Mouse (Mus musculus) megakaryocyte, adult 5-6 weeks (primary cell): ENCODE data around the gene Tff3. TPM values are rescaled to one million over a fixed set of nuclear protein-coding genes. Genes with fewer than 3 reads are reported as not detected.
A peak's percentile ranks its signal among the peaks of the same experiment; 100 is the strongest.

Experiments used
- ATAC-seq: 2 replicates; pipeline ENCODE4 v1.8.0; 2016; ENCODE audit warnings: mild to moderate bottlenecking, inconsistent platforms; ENCODE audit not compliant: poor library complexity, severe bottlenecking
- total RNA-seq, 2 experiments: library from RNA; stranded (forward) in 1 of 2; stranded (reverse) in 1 of 2; fragments of 153-499, 151-499 nt in 1 of 2; fragments of 221-1000, 200-1000 nt in 1 of 2; gene quantifications; 2 replicates each; pipeline versions ENCODE4 v1.2.3 to v1.2.4; 2015 to 2017

Gene Tff3
- total RNA-seq (2015) (not detected in 2 replicates), total RNA-seq (2017) (not detected in 2 replicates)

GRCm38 (mm10) chr17:31129452-31129851, at the start of gene Tff3:
TSS of gene Tff3 (minus strand) at chr17:31129646.
- ATAC-seq: no peak

DNA sequence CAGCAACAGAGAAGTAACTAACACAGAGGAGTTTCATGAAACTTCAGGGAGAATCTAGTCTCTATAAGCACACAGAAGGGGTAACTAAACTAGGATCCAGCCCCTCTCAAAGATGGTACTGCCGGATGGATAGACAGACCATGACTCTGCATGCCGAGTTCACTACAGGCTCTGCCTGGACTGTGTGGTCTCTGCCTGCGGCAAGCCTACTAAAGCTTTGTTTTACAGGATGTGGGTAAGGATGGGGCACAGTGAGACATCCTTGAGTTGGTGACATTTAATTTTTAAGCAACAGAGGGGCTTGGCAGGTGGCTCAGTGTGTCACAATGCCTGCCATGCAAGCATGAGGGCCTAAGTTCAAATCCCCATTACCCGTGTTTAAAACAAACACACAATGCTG, 46.9 kb upstream of the Tff3 start:
- ATAC-seq: peak; percentile 49

DNA sequence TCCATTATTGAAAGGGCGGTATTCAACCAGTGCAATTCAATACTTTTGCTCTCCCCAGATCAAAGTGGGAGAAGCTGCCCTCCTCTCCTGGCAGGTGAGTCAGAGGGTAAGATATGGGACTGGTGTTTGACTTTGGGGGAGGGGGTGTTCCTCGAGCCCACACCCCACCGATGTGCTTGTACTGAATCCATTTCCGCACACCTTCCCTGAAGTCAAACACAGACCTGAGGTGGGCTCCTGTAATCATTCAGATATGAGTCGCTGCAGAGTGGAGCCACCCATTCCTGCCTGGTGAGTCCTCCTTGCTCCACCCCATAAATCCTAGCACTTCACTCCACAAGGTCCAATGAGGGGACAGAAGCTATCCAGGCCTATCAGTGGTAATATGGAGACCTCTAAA, 40.4 kb upstream of the Tff3 start:
- no peak for ATAC-seq

DNA sequence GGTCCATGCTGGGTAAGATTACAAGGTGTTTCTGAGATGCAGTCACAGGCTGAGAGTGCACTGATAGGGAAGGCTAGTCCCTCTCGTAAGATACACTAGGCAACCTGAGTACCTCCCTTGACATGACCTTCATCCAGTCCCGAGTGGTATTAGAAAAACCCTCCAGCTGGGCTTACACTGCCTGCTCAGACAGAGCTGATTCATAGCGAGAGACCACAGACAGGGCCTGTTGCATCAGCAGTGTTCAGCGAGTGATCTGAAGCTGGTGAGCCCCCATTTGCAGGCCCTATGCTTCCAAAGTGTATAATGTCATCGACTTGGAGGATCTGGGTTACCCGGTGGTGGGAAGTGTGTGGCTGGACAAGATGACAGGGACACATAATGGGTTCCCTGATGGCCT, 35.7 kb upstream of the Tff3 start, which contains the start of gene Tff1:
Gene Tff1, minus strand, starts transcription at position 151 of the 400 bp plus-strand sequence.
- ATAC-seq: no peak

GRCm38 (mm10) chr17:31163821-31164220, 34.4 kb upstream of the Tff3 start:
- ATAC-seq: no peak

DNA sequence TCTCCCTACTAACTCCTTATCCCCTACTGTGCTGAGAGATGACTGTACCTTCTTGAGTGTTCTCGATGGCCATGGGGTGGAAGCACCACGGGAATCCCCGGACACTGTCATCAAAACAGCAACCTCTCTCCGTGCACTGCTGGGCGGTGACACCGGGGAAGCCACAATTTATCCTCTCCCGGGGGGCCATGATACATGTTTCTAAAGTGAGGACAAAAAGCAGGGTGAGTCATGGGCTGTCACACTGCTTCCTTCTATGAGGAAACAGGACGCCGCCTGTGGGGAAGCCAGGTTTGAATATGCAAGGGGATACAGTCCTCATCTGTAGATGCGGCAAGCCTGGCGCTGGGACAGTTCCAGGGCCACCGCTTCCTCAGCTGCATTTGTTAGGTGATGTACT, 33.2 kb upstream of the Tff3 start:
- ATAC-seq: no peak

DNA sequence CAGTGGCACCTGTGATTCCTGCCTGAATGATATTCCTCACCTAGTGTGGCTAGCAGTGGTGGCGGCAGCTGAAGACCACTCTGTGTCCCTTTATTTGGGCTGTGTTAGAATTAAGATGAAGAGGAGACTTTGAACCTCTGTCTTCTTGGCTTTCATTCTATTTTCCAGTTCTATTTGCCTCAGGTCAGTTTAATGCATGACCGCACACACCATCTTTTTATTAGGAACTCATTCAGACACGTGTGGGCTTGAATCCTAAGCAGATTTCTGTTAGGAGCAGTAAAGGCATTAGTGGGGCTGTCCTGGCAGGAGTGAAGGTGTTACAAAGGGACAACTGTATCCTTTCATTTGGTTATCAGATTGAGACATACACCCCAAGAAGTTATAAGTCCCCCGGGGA, 30.8 kb upstream of the Tff3 start:
- no peak for ATAC-seq

DNA sequence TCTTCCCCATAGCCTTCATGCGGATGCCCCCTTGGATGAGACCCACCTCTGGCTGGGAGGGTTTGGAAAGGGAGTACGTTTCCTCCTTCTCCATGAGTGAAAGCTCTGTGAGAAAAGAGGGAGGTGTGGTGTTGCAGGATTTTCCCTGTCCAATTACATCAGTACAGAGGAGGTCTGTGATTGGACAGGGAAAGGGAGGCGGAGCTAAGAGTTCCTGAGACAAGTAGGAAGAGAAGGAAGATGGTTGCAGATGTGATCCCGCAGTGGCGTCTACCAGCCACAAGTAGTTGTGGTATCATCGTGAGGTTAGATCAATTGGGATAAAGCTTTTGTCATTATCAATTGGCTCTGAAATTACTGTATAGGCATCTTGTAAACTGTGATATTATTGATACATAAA, 28.5 kb upstream of the Tff3 start:
- ATAC-seq: no peak

- ATAC-seq: no peak
These were observed 24.3 kb upstream of the Tff3 start for GRCm38 (mm10) chr17:31153785-31154184.

GRCm38 (mm10) chr17:31152966-31153499, 23.6 kb upstream of the Tff3 start:
- ATAC-seq: no peak

- no peak for ATAC-seq
These were observed 23.1 kb upstream of the Tff3 start for GRCm38 (mm10) chr17:31152512-31152911.

DNA sequence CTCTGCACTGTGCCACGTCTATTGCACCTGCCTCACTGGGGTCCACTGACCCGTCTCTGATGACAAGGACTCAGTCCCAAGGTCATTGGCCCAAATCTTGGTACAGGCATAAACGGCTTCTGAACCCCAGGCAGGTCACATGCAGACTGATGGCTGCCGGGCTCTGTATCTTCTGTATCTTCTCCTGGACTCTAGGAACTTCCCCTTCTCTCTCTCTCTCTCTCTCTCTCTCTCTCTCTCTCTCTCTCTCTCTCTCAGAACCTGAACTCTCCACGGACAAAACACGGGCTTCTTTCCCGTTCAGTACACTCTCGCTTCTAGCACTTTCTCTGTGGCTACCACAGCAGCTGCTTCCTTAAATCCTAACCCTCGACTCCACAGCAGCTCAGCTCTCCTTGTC, 16.6 kb upstream of the Tff3 start:
- ATAC-seq: no peak

DNA sequence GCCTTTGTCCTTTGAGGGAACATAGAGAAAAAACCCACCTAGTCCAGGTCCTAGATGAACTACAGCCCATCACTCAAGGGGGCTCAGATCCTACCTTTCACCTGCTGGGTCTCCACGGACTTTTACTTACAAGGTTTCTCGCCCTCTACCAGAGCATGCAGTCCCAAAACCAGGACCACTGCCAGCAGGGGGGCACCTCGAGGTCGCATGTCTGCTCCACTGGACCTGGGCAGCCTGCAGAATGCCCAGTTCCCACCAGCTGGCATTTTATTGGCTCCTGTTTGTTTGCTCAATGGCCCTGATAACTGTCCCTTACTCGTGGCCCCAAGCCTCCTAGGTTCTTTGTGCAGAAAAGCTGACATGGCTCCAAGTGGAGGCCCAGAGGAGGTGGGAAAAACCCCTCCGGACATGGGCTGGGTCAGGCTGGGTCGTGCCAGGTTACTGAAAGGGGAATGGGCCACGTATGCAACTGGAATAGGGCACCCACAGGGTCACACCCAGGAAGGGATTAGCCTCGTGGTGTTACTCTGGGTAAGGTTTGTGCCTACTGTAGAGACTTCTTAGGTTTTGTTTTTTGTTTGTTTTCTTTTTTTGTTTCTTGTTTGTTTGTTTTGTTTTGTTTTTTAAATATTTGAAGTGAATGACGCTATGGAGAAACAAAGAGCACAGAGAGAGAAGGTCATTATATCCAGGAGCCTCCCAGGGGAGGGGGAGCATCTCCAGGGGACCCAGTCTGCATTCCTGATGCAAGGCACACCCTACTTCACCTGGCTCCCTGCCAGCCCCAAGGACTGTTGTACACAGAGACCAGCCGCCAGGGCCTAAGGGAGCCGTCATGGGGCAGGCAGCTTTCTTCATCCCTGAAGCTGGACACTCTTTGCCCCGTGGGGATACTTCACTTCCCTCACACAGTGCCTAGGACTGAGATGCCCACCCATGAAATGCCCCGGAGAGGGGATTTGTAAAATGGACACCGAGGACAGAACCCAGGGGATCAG, 14.9 kb upstream of the Tff3 start, which contains the start of gene Tff2:
Gene Tff2, minus strand, starts transcription at position 243 of the 998 bp plus-strand sequence.
- ATAC-seq: no peak

GRCm38 (mm10) chr17:31142116-31142515, 12.7 kb upstream of the Tff3 start:
- ATAC-seq: no peak

GRCm38 (mm10) chr17:31138398-31138797, 9.0 kb upstream of the Tff3 start:
- ATAC-seq: peak; percentile 87

- no peak for ATAC-seq
These were observed 7.4 kb upstream of the Tff3 start for GRCm38 (mm10) chr17:31136821-31137220.

- ATAC-seq: no peak
These were observed 6.8 kb upstream of the Tff3 start for GRCm38 (mm10) chr17:31136291-31136690.

- ATAC-seq: no peak
These were observed 5.5 kb upstream of the Tff3 start for GRCm38 (mm10) chr17:31134913-31135312.

- ATAC-seq: no peak
These were observed 4.3 kb upstream of the Tff3 start for GRCm38 (mm10) chr17:31133776-31134175.

GRCm38 (mm10) chr17:31131269-31131821, 1.9 kb upstream of the Tff3 start:
- ATAC-seq: no peak

DNA sequence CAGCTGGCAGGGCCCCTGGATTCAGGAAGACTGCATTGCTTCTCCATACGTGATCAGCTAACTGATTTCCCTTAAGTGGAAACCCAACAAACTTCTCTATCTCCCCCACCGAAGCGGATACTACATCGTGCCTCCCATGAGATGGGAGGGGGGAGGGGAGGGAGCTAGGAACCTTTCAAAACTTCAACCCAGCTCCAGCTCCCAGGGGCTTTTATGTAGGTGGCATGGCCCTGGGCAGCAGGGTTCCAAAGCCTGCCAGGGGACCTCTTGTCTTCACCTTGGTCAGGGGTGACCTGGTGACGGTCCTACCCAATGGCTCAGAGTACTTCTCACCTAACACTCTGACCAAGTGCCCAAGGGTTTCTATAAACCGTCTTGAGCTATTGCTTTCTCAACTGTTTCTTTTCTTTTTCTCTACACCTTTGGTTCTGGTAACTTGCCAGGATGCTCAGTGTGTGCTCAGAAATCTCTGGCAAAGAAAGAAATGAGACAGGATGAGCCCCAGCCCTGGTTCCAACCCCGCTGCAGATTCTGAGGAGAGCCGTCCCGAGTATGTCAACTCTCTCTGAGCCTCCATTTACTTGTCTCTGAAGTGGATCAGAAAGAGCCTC, 633 bp downstream of the Tff3 start:
- no peak for ATAC-seq
